Mouse (Mus musculus): ENCODE results near the gene Vhl.

Vhl gene

DNA sequence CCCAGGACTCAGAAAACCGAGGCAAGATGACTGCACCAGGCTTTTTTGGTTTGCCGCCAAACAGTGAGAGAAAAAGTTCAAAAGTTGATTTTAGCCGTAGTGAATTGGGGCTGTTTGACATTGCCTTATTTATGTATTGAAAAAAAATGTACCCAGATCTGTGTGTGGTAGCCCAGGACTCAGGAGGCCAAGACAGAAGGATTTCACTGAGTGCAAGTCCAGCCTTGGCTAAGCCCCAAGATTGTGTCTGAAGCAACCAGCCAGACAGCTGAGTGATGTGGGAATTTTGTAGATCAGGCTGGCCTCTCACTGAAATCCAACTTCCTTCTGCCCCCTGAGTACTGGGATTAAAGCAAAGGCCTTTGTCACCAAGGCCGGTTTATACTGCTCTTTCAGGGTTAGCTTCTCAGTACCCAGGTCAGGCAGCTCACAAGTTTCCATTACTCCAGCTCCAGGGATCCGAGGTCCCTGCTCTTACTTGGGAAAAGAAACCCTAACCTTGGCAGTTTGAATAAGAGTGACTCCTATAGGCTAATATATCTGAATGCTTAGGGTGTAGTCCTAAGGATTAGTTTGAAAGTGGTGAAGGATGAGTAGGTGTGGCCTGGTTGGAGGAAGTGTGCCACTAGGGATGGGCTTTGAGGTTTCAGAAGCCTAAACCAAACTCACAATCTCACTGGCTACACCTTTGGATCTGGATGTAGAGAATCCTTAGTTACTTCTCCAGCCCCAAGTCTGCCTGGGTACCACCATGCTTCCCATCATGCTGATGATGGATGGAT lies 1.4 kb downstream of the Vhl start:
- no peak for DNase-seq (ENCODE audit: low spot score in 2 of 2)

DNA sequence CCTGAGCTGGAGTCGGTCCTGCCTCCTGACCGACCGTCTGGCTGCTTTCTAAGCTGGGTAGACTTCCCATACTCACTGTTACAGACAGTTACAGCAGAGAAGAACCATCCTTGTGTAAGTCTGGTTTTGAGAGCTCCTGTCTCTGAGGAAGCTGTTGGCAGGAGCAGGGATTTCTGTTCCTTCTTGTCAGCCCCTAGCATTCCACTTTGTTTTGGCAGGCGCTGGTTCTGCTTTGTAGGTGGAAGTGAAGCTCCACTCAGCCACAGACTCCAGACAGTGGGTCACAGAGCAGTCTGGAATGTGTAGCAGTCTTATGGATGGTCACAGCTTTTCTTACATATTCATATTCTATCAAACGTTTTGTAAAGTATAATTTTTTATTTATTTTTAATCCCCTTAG lies 6.6 kb downstream of the Vhl start:
- DNase-seq (ENCODE audit: low spot score in 2 of 2) = no peak

DNA sequence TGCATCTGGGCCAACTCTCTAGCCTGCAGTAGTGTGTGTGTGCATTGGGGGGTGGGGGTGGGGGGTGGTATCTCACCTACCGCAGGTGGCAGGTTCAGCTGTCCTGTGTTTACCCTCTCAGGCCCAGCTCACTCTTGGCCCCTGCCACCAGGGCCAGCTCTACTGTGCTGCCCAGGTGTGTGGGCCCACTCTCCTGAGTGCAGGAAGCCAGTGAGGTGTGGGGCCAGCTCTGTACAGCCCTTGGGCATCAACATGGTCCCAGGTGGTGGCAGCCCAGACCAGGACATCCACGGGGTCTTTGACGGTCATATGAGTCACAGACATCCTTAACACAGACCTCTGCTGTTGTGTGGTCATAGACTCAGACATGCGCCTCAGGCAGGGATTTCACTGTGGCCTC lies 9.1 kb downstream of the Vhl start:
- DNase-seq (ENCODE audit: low spot score in 2 of 2) = no peak

DNA sequence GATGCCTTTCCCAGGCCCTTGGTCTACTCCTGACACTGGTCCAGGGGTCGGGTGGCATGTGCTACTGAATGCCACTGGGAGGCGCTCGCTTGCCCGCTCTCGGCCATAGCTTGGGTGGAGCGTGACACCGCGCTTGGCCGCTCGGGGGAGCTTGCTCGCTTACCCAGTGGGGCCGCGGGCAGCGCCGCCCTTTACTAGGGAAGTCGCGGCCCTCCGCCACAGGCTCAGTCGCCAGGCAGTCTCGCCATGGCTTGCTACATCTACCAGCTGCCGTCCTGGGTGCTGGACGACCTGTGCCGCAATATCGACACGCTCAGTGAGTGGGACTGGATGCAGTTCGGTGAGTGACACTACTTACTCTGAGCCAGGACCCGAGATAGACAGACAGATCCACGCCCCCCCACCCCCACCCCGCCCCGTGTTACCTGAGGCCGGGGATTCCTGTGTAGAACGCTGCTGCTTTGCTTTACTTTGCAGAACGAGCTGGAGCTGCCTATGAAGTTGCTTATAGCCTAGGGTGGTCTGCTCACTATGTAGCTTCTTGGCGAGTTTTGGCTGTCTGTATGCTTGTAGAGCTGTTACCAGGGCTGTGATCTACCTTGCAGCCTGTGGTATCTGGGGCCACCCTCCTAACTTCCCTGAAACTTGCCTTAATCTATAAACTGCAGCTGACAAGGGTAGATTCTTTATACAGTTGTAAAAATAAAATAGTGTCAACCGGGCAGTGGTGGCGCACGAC lies 14.7 kb downstream of the Vhl start, which contains the start of gene Irak2:
Irak2 (plus strand) TSS at position 166 of the 739 bp plus-strand sequence.
- peak; percentile 95 to 96 for DNase-seq (ENCODE audit: low spot score in 2 of 2)

DNA sequence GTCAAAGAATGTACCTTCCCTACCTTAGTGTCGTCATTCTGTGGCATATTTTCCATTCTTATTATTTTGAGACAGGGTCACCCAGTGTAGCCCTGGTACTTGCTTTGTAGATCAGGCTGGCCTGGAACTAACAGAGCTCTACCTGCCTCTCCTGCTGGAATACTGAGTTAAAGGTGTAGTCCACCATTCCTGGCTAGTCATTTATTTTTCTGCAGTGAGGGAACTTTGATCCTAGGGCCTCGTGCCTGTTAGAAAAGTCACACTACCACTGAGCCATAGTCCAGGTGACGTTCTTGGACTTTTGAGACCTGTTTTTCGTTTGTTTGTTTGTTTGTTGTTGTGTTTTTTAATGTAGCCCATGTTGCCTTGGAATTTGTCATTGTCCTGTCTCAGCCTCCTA lies 15.4 kb downstream of the Vhl start:
- DNase-seq (ENCODE audit: low spot score in 2 of 2) = no peak

DNA sequence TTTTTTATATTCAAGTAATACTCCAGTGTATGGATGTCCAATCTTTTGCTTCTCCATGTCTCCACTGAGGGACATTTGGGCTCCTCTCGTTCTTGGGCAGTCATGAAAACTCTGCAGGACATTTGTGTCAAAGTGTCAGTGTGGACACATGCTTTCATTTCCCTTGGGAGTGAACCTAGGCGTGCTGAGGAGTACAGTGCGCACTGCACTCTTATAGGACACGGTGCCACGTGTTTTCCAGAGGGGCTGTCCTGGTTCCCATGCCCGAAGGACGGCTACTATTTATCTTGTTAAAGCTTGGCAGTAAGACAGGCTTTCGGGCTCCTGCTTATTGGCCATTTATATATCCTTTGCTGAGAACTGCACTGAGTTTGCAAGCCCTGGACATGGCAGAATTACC lies 18.8 kb downstream of the Vhl start:
- DNase-seq (ENCODE audit: low spot score in 2 of 2) = no peak

DNA sequence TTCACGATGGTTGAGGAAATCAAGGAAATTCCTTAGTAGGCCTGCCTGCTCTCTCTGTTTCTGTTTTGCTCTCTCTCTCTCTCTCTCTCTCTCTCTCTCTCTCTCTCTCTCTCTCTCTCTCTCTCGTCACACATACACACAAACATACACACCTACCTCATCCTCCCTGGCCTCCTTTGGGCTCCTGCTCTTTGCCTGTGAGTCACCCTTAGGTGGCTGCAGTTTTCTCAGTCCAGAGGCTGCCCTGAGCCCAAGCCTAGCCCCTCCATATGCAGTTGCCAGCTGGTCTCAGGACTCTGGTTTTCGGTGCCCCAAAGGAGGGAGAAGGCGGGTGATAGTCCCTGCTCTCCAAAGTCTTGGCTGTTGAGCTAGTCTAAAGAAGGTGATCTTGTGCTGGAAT lies 19.3 kb downstream of the Vhl start:
- no peak for DNase-seq (ENCODE audit: low spot score in 2 of 2)

DNA sequence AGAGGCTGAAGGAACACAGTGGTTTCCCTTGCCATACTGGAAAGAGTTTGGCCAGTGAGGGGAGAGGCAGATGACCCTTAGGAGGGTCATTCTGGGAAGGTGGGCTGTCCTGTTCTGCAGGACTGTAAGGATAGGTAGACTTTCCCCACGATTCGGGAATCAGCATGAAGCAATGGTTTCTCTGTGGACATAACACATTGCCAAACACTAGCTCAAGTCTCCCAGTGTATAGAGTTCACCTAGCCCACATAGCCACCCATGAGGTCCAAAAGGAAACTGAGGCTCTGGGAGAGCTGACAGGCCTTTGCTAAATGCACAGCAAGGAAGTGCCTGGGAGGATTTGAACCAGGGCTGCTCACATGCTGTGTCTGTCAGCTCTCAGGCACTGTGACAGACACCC lies 20.2 kb downstream of the Vhl start:
- DNase-seq (ENCODE audit: low spot score in 2 of 2) = no peak

DNA sequence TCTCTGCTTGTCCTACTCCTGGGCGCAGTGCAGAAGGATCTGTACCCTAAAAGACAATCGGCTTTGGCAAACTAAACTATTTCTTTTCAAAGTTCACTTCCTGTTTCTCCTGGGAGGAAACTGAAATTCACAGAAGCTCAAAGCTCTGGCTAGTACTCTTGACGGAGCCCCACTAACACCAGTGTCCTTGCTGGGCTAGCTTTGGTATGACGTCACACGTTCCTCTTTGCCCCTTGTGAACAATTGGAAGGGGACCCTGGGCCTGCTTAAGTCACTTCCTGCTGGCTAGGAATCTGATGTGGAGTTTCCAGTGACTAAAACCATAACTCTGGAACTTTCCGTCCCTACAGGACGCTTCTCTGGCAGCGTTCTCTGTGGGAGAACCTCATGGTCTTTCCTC lies 21.0 kb downstream of the Vhl start:
- DNase-seq (ENCODE audit: low spot score in 2 of 2) = peak; percentile 87 to 95

DNA sequence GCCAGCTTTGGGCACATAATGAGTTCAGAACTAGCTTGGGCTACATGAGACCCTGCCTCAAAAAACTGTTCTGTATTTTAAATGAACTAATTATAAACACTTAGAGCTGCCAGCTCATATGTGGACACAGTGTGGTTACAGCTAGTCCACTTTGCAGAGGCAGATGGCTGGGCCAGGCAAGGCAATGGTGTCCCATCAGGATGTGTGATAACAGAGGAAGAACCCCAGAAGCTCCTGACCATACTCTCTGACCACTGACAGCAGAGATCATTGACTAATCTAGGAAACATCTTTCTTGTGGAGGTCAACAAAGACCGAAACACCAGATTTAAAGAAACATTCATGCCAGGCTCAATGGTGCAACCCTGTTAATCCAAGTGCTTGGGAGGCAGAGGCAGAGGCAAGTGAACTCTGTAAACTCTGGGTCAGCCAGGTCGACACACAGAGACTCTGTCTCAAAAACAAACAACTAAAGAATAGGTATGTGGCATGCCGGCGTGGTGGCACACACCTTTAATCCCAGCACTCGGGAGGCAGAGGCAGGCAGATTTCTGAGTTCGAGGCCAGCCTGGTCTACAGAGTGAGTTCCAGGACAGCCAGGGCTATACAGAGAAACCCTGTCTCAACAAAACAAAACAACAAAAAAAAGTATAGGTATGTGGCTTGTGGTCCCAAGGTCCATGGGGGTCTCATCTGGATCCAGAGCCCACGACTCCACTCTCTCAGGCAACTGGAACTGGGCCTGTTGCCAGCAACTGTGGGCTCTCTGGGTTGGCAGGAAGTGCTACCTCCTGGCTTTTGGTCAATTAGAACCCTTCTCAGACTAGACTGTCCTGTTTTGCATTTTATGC lies 25.8 kb downstream of the Vhl start:
- no peak for DNase-seq (ENCODE audit: low spot score in 2 of 2)

DNA sequence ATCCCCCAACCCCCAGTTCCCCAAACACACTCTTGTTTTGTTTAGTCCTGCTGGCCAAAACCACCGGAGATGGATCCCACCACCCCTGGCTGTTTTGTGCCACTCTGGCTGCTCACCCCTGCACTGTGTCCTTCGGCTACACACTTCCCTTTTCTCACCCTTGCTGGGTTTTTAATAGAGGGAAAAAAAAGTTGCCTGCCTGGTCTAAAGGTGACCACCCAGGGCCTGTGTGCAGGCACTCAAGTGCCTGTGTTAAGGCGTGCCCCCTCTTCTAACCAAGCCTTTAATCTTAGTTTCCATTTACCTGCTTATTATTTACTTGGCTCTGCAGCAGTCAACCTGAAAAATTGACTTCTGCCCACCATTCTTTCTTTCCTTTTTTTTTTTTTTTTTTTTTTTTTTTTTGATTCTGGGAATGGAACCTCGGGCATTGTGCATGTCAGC lies 26.5 kb downstream of the Vhl start:
- DNase-seq (ENCODE audit: low spot score in 2 of 2) = no peak

DNA sequence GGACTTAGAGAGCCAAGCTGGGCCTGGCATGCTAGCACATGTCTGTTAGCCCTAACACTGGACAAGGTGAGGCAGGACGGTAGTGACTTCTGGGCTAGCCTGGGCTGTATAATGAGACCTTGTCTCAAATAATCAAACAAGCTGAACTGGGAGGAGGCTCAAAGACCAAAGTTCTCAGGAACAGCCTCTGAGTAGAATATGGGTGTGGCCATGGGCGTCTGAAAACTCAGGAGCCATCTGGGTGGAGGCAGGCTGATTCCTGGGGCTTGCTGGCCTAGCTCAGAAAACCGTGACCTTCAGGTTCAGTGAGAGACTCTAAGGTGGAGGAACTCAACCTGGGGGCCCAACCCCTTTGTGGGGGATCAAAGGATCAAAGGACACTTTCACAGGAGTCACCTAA lies 27.9 kb downstream of the Vhl start:
- no peak for DNase-seq (ENCODE audit: low spot score in 2 of 2)

DNA sequence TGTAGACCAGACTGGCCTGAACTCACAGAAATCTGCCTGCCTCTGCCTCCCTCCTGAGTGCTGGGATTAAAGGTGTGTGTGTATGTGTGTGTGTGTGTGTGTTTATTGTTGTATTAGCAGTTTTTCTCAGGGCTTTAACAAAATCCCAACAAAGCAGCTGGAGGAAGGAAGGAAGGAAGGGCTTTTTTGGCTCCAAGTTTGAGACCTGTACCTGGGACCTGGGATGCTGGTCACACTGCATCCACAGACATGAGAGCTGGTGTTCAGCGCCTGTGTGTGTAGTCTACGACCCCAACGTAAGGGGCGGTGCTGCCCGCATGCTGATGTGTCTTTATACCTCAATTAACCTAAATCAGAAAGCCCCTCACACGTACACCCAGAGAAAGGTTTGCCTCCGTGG lies 29.8 kb downstream of the Vhl start:
- no peak for DNase-seq (ENCODE audit: low spot score in 2 of 2)

DNA sequence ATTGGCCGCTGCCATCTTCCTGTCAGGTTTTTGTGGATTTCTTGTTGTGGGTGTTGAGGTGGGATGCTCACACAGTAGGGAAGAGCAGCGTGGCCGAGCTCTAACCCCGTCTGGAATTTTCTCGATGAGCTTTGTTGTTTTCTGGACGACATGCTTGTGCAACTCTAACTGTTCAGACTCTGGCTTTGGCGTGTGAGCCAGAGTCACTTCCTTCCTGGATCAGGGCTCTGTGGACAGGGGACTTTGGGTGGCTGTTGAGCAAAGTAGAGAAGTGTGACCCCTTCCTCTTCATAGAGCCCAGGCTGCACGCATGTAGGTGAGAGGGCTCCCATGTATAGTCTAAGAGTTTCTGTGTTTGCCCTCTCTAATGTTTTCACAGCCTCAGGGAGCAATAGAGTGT lies 30.3 kb downstream of the Vhl start:
- DNase-seq (ENCODE audit: low spot score in 2 of 2) = no peak

DNA sequence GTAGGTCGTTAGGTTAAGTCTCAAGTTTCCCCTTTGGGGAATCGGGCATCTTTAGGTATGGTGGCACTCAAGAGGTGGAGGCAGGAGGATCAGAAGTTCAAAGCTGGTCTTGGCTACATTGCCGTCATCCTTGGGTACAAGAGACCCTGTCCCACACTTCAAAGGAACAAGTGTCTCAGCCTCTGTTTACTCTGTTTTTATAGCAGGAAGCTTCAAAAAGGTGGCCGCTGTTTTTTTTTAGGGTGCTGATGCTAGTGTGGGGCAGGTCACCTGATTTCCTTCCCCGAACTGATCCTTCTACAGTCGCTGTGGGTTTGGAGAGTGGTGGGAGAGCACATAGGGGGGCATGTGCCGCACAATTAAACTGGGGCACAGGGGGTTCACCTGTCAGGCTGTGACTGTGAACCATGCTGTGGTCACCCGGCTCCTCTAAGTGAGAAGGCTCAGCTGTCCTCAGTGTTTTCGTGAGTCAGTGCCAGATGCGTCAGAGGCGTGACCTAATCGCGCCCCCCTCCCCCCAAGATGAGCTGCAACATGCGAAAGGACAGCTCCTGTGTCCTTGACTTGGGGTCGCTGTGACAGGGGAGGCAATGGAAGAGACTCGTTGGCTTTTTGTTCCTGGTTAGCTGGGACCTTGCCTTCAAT lies 31.1 kb downstream of the Vhl start:
- DNase-seq (ENCODE audit: low spot score in 2 of 2) = no peak

DNA sequence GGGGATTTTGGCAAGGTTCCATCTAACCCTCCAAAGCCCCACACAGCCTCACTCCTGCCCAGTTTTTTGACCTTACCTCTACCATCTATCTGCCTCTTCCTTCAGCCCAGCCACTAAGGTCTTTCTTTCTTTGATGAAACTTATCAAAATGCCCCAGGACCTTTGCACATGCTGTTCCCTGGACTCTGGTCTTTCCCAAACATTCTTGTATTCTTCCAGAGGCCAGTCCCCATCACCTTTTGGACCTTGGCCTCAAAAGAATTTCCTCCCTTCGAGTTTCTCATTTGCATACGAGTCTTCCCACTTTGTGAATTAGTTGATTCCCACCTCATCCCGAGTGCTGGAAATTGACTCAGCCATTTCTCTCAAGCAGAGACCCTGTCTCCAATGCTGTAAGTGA lies 31.7 kb downstream of the Vhl start:
- no peak for DNase-seq (ENCODE audit: low spot score in 2 of 2)

DNA sequence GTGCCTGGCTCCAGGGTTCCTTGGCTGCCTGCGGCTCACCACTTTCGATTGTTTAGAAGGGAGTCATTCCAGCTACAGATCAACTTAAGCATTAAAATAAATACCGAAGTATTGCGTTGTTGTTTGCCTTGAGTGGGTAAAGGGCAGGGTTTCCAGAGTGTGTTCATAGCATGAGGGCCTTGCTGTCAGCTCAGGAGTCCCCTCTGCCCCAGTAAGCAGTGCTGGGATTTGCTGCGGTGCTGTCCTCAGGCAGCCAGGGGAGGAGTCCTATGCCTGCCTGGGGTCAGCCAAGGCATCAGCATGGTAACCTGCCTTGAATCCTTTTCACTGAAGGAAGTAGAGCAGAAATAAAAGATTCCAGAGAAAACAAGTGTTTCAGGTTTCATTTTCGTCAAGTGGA lies 33.1 kb downstream of the Vhl start:
- no peak for DNase-seq (ENCODE audit: low spot score in 2 of 2)

DNA sequence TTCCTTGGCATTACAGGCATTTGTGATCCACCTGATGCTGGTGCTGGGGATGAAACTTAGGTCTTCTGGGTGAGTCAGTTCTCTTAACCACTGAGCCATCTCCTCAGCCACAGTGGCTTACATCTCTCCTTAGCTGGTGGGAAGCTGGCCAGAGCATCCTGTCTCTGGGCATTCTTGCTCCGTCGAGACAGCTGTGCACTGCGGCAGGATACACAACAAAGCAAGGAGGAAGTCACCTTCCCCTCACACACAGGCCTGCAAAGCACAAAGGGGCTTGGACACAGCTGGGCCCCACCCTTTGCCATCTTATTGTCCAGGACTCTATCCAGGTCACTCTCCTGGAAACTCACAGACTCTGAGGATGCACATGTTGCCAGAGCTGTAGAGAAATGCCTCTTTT lies 34.5 kb downstream of the Vhl start:
- DNase-seq (ENCODE audit: low spot score in 2 of 2) = peak in 1 of 2 experiments; percentile 71

DNA sequence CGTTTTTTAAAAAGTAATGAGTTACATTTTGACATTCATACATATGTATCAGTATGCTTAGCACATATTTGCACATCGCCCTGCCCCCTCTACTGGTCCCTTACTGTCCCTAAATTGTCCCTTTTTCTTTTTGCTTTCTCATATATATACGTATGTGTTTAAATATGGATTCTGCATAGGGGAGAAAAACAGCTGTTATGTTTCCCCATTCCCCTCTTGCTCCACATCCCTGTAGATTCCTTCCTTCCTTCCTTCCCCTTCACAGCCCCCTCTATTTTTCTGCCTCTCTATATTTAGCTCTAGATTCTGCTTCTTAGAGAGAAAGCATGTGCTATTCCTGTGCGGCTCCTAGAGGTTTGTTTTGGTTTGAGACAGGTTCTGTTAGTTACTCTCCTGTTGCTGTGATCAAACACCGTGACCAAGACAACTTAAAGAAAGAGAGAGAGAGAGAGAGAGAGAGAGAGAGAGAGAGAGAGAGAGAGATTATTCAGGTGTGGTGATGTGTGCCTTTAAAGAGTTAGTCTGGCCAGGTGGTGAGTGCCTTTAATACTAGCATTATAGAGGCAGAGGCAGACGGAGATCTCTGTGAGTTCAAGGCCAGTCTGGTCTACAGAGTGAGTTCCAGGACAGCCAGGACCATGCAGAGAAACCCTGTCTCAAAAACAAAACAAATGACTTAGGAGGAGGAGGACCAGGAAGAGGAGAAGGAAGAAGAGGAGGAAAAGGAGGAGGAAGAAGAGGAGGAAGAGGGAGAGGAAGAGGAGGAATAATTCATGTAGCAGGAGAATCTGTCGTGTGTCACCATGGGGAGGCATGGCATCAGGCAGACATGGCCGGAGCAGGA lies 36.1 kb downstream of the Vhl start:
- no peak for DNase-seq (ENCODE audit: low spot score in 2 of 2)

DNA sequence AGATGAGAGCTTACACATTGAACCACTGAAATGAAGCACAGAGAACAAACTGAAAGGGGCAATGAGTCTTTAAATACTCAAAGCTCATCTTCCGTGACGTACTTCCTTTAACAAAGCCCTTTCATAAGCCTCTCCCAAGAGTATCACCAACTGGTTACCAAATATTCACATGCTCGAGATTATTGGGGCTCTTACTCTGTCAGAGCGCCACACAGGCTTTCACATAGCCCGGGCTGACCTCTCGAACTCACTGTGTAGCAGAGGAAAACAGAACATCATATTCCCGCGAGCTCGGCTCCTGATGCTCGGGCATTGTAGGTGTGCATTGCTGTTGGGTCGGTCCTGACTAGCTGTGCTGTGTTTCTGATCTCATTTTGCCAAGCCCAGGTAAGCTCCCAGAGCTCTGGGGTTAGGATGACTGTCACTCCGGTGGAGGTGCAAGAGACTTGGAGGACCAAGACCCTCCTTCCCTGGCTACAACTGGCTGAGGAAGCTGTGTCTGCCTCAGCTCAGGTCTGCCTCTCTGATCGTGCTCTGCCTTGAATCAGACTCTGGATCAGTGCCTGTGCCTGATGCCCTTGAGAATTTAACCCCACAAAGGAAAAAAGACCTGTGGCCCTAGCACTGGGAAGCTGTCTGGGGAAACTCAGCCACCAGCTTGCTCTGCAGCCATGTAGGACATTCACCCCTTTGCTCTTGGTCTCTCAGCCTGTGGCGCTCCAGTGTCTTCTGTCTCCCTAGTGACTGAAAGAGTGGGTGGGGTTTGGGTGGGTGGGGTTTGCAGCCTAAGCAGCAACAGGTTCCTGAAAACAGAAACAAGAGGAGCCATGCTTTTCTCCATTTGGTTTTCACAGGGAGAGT lies 37.0 kb downstream of the Vhl start:
- no peak for DNase-seq (ENCODE audit: low spot score in 2 of 2)
